Mouse (Mus musculus) layer of hippocampus, adult 11-12 months (tissue): ENCODE data around the gene Esrrg.

ENCODE experiments used
- DNase-seq: peaks from one replicate; pipeline ENCODE4 v3.0.0; 2022; ENCODE audit warnings: low spot score

Gene Esrrg

DNA sequence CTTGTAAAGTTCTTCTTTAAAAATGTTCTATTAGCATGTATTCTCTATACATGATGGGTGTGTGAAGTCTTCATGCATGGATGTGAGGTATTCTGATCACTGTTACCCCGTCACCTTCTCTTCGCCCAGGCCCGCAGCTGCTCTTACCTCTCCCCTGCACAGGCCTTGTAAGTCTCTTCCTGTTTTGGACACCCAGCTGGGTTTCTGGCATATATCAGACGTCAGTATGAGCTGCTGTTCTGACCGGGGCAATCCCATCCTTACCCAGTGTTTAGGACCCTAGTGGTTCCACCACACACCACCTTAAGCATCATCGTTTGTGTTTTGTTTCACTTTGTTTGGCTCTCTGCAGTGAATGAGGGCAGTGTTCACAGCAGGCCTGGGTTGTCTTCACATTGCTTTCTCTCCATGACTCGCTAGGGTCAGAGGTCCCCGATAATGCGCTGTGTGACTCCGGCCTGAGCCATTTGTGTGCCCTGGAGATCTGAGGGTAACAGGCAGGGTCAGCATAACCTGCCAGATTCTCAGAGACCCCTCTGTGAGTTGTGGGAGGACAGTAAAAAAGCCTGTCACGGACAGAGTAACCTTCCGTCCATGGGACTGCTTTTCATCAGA, 471.8 kb downstream of the Esrrg start:
- no peak for DNase-seq

DNA sequence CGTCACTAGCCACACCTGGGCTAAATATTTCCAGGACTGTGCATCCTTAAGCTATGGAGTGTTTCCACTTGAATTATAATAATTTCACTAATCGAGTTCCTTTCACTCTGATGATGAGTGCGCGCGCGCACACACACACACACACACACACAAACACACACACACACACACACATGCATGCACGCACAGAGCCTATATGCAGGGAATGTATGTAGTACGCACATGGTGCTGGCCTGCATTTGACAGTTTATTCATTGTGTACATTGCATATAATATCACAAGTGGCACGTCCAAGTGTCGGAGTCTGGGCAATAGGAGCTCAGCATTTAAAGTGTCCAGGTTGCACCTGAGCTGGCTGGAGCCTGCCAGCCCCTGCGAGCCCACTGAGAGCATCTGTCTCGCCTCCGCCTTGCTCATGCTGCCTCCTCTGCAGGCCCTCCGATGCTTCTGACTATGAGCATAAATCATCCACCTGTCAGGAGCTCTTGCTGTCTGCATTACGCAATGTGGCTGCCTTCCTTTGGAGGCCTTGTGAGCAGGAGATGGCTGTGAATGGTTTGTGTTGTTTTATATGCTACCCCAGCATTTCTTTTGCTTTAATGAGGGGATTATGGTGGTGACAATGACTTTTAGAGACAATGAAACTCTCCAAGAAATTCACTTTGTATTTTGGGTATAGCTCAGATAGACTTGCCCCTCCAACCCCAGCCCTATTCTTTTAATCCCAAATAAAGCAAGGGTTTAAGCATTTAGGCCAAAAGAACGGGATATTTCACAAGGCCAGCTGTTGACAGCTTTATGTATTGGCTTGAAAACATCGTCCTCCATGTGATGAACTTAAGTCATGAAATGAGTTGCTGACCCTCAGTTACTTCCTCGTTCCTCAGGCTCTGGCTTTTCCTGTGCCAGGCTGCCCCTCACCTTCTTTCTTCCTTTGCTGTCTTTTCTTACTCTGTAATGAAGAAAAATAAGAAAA, 474.4 kb downstream of the Esrrg start:
- no peak for DNase-seq

DNA sequence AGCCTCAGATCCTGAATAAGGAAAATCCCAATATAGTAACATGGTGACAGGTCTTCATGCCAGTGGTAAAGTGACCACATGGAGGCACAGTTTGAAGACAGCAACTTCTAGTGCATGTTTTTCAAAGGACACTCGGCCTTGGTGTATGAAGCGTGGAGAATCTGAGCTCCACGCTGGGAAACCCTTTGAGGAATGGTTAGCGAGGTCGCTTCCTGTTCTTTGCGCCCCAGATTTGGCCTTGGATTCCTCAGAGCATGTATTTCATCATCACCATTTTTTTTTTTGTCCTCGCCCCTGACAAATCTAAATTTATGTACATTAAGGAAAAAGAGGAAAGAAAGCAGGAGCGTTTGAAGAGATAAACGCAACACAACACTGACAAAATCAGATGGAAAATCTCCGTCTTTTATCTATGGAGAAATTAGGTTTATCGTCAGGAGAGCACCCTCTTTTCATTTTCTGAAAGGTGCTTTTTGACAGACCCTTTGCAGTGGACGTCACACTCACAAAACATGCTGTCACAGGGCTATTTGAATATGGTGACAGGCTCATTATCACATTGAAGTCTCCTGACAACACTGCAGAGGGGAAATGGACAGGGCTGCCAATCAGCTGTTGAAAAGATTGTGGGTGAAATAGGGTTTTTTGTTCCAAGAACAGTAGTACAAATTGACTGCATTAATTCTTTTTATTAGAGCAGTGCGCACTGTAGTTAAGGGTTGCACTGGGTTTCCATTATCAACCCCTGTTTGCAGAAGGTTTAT, 476.7 kb downstream of the Esrrg start:
- no peak for DNase-seq

DNA sequence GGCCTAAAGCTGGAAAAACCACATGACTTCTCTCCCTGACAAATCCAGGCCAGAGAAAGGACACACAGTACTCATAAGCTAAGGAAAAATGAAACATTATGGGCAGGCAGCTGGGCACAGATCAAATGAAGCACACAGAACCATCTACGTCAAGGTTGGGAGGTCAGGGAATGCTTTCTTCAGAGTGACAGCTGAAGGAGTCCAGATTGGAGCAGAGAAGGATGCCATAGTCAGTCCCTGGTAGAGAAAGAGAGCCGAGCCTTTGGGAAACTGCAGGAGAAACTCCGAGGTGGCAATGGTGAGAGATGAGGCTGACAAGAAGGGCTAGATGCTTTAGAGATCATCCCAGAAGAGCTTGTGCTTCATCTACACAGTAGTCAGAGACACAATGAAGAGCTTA, 485.1 kb downstream of the Esrrg start:
- DNase-seq = no peak

DNA sequence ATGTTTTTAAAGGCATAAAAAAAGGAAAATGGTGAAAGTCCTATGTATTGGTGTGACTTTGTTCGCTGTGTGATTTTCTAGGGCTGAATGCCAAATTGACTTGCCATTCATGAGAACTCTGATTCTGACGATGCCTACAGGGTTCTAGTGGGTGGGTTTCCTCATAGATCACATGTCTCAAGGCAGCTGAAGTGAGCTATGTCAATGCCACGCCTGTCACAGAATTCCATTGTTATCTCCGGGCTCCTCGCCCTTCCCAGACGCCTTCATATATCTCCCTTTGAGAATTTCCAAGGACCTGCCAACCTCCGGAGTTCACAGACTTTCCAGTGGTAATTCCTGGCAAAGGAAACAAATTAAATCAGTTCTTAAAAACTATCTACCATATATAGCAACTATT, 493.2 kb downstream of the Esrrg start:
- DNase-seq = no peak

DNA sequence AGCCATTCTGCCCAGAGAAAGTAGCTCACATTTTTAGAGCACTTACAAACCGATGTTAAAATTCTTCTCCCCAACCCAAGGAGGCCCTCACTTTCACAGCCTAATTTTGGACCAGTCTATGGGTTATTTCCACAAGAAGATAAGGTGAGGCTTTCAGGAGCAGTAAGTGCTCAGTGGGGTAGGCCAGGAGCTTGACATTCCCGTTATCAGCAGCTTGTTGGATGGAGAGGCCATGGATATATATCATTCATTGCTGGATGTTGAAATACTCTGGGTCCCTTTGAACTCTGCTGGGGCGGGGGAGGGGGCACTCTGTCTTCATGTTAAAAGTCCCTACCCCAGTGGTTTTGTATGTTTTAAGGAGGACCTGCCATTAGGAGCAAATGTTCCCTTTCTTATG, 494.6 kb downstream of the Esrrg start:
- DNase-seq = no peak

DNA sequence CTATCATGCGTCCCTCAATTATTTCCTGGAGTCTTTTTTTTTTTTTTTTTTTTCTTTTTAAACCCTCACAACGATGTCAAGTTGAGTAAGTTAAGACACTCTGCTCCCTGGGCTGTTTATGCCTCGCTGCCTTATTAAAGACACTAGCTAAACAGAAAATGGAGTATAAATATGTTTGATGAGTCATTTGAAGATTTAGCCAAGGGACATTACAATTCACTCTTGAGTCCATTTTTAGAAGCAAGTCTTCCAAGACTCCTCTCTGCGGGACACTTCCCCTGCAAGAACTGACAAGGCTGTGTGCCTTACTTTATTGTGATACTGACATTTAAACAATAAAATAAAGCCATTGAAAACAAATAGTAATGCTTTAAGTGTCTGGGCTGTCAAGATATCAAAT, 496.9 kb downstream of the Esrrg start:
- DNase-seq = no peak

DNA sequence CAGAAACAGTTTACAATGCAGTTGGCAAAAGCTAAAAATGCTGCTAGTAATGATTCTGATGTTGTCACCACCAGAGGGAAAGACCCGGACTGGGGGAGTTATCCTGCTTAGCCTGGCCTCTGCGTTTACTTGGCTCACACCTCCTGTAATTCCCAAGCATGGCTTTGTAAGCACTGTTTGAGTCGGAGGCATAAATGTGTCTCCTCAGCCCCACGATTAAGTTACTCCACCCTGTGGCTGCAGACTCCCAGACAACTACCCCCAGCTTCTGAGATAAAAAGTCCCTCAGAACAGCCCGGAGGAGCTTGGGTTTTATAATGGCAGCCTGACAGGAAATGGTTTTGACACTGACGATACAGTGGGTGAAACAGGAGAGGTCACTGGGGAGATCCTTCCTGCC, 499.4 kb downstream of the Esrrg start:
- no peak for DNase-seq

DNA sequence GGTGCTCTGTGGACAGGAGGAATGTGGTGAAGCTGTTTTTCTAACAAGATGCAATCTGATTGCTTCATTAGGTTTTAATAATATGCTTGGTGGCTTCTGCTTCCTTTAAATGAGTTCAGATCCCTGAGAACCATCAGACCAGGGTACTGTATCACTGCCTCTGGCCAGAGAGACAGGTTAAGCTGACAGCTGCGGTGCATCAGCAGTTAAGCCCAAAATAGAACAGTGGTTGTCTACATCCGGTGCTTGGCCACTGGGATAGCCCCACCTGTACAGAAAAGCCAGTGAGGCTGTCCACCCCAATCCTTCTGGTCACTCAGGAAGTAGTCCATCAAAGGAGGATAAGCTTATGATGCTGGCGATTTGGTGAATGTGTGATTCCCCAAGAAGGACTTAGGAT, 503.0 kb downstream of the Esrrg start:
- DNase-seq = no peak

DNA sequence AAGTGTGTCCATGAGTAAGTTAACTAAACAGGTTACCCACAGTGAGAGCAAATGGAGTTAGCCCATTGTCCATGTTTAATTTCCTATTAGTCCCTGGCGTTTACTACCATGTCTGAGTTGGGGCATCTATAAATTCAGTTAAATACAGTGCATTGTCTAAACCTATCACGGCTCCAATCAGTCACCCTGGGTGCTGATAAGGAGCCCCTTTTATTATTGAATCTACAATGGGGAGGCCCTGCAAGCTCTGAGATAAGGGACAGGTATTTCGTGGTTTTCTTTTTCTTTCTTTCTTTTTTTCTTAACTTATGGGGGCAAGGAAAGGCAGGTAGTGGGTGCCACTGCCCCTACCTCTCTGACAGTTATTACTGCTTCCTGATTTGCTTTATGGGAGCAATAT, 504.6 kb downstream of the Esrrg start:
- DNase-seq = no peak

DNA sequence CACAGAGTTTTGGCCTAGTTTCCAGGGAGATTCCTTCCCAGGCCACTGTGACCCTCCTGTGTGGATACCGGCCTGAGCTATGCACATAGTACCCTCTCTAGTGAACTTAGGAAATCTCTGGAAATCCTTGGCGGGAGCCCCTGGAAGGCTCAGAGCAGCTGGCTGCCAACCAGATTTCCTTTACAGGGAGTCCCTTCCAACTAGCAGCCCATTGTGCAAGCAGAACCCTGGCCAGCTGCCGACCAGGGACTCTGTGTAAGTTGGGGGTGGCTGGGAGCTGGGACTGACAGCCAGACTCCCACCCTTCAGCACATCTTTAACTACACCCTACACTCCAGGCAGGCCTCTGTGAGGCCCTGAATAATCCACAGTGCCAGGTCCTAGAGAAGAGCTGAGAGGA, 509.5 kb downstream of the Esrrg start:
- DNase-seq = peak; percentile 49

DNA sequence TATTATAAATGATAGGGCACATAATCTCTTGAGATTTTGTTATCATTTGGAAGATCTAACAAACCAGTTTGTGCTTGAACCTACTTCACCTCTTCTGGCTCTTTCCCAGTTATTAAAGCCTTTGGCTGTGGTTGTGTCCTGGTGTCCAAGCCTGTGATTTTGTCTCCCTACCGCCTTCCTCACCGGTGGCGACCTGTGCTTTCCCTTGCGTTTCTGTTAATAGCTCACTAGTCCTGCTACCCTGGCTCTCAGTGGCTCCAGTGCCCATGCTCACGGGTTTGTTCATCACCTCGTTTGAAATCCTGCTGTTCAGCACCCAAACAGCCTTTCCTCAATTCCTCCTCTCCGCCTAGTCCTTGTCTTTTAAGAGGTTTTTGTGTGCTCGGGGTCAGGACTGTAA, 511.2 kb downstream of the Esrrg start:
- DNase-seq = no peak

DNA sequence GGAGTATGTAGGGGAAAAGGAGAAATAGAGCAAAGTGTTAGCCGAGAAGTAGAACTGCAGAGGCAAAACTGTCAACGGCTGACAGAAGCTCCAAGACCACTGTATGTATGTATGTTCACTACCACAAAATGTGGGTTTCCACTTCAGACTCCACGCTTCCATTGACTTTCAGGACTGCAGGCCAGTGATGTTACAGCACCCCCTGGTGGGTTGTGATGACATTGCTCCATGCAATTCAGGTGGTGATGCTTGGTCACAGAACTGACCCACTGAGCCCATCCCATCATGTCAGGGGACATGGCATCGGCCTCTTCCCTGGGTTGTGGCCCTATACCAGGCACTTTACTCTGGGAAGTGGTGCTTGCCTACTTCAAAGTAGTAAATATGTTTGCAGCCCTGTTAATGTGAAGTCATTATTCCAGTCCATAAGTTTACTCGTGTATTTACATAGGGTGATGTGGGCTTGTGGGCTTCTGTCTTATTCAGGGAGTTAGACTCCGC, 517.0 kb downstream of the Esrrg start:
- no peak for DNase-seq

DNA sequence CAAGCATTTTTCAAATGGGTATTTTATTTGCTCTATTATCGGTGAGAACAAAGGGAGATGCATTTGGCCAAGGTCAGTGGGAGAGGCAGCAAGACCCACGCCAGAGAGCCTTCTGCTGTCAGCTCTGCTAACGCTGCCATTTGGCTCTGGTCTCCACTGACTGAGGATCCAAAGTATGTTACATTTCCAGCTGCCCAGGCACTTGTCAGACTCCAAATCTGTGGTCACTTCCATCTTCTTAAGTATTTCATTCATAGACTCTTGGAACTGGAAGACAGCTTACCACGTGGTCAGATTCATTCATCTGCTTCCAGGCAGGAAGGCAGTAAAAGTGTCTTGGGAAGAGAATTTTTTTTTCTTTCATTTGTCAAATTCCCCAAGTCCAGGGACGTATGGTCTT, 527.5 kb downstream of the Esrrg start:
- no peak for DNase-seq

DNA sequence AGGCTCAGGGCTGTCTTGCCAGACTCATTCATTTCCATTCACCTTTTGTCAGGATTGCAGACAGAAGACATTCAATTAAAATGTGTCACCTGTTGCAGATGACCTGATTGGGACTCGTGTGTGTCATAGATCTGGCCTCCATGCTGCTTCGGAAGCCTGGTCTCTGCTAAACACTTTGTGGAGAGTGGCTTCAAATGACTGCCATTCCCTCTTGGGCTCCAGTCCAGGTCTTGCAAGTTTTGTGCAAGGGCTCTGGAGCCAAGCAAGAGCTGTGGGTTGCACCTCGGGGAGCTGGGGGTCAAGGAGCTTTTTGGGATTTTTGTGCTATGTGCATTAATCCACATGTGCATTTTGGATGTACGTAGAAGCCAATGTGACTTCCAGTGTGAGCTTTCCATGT, 530.9 kb downstream of the Esrrg start:
- DNase-seq = no peak

DNA sequence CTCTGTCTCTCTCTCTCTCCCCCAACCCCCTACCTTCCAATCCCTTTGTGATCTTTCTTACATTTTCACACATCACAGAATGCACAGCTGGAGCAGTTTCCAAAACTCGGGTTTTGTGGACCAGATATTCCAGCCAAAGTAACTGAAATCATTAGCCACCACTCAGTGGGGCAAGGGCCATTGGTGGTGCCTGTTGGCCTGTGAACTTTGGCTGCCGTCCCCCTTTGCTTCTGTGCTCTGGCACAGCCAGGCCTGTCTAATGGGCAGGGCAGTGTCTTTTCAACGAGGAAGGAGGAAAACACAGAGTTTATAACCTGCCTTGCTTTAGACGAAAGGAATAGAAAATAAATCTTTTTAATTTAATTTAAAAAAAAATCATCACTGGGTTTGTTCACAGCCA, 531.6 kb downstream of the Esrrg start:
- no peak for DNase-seq

DNA sequence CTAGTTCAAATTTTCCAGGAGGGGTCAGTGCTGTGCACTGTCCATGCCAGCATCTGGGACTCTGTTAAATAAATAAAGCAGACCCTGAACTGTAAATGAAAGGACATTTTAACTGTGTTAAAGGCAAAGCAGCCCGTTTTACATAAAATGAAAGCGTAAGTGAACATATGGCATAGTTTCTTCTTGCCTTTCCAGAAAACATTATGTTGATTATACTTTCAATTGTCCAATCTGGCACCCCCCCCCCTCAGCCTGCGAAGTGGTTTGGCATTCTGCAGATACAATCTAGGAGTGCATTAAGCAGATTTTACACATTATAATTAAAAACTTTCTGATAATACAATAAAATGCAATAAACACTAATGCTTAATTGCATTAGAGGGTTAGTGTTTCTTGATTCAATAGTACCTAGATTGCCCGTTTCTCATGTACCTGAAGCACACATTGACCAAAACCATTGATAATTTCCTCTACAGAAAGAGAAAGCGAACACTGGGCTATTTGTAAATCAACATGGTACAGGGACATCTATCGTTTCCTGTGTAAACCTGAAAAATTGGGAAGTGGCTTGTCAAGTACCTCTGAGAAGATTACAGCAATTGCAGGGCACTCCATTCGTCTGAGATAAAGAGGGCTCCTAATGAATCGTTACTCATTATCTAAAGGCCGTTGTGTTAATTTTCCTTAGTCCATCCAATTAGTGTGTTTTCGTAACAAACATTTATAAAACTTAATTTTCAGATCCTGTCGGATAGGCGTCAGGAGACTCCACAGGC, 539.0 kb downstream of the Esrrg start:
- no peak for DNase-seq

DNA sequence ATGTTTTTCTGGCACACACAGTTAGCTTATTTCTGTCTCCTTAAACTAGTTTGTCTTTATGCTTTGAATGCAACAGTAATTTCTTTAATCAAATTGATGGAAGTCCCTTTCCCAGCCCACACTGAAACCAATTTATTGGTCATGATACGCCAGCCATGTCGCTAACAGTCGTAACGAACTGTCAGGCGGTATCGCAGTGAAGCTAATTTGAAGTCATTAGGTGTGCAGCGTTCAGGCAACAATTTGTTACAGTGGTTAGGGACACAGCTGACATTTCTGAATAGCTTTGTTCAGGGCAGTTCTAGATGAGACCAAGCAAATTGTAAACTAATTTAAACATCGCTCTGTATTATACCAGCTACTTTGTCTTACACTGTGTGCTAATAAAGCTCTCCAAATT, 542.5 kb downstream of the Esrrg start:
- no peak for DNase-seq

DNA sequence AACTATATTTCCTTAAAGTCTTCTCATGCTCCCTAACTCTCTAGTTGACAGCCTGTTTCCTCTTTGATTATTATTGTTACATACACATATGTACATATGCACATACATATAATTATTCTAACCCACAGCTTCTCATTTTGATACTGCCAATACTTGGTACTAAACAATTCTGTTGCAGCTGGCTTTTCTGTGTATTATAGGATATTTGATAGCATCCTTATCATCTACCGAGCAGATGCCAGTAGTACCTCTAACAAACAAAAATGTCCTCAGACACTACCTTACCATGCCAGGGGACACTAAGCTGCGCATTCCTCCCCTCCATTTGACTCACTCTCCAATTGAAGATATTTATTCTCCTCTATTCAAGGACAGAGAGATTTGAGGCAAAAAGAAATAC, 543.4 kb downstream of the Esrrg start:
- DNase-seq = no peak

DNA sequence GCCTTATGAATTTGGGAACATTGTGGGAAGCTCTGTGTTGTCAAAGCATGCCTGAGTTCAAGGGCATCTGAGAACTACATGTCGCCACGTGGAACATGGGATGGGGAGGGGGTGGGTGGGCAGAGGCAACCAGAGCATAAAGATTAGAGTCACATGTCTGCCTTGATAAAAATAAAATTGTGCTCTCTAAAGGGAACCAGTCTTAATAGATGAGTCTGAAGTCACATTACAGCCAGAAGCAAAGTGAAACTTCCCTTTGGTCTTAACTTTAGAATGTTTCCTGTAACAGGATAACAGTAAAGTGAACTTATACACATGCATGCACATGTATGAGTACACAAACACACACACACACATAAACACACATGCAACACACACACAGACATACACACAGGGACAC, 545.1 kb downstream of the Esrrg start:
- DNase-seq = no peak

DNA sequence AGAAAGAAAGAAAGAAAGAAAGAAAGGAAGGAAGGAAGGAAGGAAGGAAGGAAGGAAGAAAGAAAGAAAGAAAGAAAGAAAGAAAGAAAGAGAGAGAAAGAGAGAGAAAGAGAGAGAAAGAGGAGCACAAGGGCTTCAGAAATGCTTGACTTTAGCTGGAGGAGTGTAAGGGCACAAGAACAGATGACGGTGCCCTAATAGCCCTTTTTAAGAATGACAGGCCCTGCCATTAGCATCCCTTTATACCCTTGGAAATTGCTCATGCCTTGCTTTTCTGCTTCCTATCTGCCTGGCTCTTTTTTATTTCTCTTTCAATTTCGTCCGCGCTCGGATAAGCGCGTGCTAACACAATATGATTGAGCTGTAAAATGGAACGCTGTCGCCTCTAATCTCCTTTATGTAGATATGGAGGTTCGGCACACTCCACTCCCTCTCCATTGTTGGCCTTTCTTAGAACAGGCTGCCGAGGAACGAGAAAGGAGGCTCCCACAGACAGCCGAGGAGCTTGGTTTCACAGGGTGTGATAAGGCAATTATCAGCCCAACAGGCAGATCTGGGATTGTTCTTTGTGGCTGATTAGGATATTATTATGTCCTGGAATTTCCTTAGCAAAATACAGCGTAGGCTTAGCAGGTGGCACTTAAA, 546.0 kb downstream of the Esrrg start:
- peak; percentile 14 for DNase-seq
